Mouse (Mus musculus) forebrain, embryonic 16.5 days (tissue): ENCODE measurements at regions not wholly inside any gene's neighbourhood (a gene's known extent, or its start where the extent isn't known, plus 50 kb on each side); places are given as distances from the start of the nearest gene placed in this dataset.

ENCODE experiments used
- ATAC-seq: fragments of 200-750 bp; cut with Nextera tagmentation; 2 replicates; pipeline ENCODE4 v1.8.0; 2017; ENCODE audit warnings: mild to moderate bottlenecking, moderate library complexity
- H3K27ac ChIP-seq: fragments of 300-500 bp; sonication (generic); 2 replicates; pipeline ENCODE4 v1.5.1; 2014; ENCODE audit warnings: low read length, control low read depth
- H3K27me3 ChIP-seq: fragments of 300-500 bp; sonication (generic); replicated peaks from 2 replicates; pipeline ENCODE4 v1.6.1; 2014; ENCODE audit warnings: low read length; ENCODE audit not compliant: control insufficient read depth, insufficient read depth
- H3K36me3 ChIP-seq: fragments of 300-500 bp; sonication (generic); 2 replicates; pipeline ENCODE4 v1.6.1; 2014; ENCODE audit not compliant: control insufficient read depth, insufficient read depth
- H3K4me1 ChIP-seq: fragments of 300-500 bp; sonication (generic); replicated peaks from 2 replicates; pipeline ENCODE4 v1.6.1; 2014; ENCODE audit warnings: low read length; ENCODE audit not compliant: control insufficient read depth, insufficient read depth
- H3K4me2 ChIP-seq: fragments of 300-500 bp; sonication (generic); 2 replicates; pipeline ENCODE4 v1.6.1; 2014; ENCODE audit warnings: mild to moderate bottlenecking, low read length, control low read depth
- H3K4me3 ChIP-seq: fragments of 300-500 bp; sonication (generic); replicated peaks from 2 replicates; pipeline ENCODE4 v1.5.1; 2014; ENCODE audit warnings: mild to moderate bottlenecking, low read length, control low read depth
- H3K9ac ChIP-seq: fragments of 300-500 bp; sonication (generic); replicated peaks from 2 replicates; pipeline ENCODE4 v1.6.1; 2014; ENCODE audit warnings: low read depth, low read length, control low read depth
- H3K9me3 ChIP-seq: fragments of 300-500 bp; sonication (generic); 2 replicates; pipeline ENCODE4 v1.6.1; 2016; ENCODE audit warnings: low read length; ENCODE audit not compliant: control insufficient read depth
- WGBS: fragments of 180-500 bp; shearing (Covaris S2); extraction: QIAGEN DNeasy Blood & Tissue Kit; methylation state at CpG from one replicate; pipeline ENCODE4 v1.1.7; 2014; 5-methylcytosine and 5-hydroxymethylcytosine counted together

DNA sequence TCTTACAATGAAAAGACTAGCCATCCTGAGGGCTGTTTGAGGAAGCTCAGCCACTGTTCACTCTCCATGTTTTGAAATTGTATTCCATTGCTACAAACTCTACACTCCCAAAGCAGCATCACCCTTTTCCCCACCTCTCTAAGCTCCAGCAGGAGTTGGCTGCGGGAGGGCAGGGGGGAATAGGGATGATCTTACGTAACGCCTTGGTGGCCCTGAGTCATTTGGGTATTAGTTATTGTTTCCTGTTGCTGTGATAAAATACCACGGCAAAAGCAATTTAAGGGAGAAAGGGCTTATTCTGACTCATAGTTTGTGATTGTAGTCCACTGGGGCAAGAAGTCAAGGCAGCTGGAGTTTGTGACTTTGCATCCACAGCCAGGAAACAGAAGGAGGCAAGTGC, 445.5 kb downstream of the 1810013L24Rik start:
- no peaks in the 10 kb centered on the region for H3K9me3 ChIP-seq
- no peaks in the 10 kb centered on the region for H3K27me3 ChIP-seq
- ATAC-seq = no peak
- no peak overlapping the region for H3K4me3 ChIP-seq
- no peaks in the 10 kb centered on the region for H3K36me3 ChIP-seq
- H3K9ac ChIP-seq = no peak overlapping the region
- H3K4me1 ChIP-seq = no peaks in the 10 kb centered on the region
- 87% methylated on average over 4 of the region's 4 CpGs for WGBS
- no peak overlapping the region for H3K27ac ChIP-seq
- H3K4me2 ChIP-seq = no peak overlapping the region

GRCm38 (mm10) chr16:9277064-9277463, 447.2 kb downstream of the 1810013L24Rik start:
- ATAC-seq = no peak
- Histone ChIP-seq H3K4me1 (peaks cover 9% of the 10 kb centered on the region), H3K9ac (no peak overlapping the region), H3K27me3 (no peaks in the 10 kb centered on the region), H3K9me3 (no peaks in the 10 kb centered on the region), H3K4me3 (no peak overlapping the region), H3K4me2 (no peak overlapping the region), H3K36me3 (no peaks in the 10 kb centered on the region), H3K27ac (no peak overlapping the region)
- WGBS = 91% methylated on average over 1 of the region's 1 CpGs

DNA sequence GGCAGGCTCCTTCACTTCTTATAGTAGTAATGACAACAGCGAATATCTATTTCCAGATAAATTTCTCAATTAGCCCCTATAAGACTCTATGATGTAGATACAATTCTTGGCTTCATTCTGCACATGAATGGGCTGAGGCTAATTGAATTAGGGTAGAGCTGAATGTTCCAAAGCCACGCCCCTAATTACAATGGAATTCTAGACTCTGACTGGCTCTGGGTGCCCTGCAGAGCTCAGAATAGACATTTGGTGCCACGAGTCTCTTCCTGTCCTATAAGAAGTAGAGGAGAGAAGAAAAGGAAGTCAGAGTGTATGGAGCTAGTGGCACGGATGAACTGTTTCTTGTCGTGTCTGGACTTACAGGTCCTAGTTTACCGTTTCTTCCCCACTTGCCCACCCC, 449.8 kb downstream of the 1810013L24Rik start:
- H3K27ac ChIP-seq = no peak overlapping the region
- H3K36me3 ChIP-seq = no peaks in the 10 kb centered on the region
- ATAC-seq = no peak
- no peaks in the 10 kb centered on the region for H3K27me3 ChIP-seq
- no peak overlapping the region for H3K4me3 ChIP-seq
- H3K9ac ChIP-seq = no peak overlapping the region
- no peaks in the 10 kb centered on the region for H3K9me3 ChIP-seq
- peaks cover 9% of the 10 kb centered on the region for H3K4me1 ChIP-seq
- H3K4me2 ChIP-seq = no peak overlapping the region
- WGBS = 55% methylated on average over 6 of the region's 6 CpGs

- no peaks in the 10 kb centered on the region for H3K36me3 ChIP-seq
- ATAC-seq = peak; percentile 54
- H3K9ac ChIP-seq = no peak overlapping the region
- no peak overlapping the region for H3K27ac ChIP-seq
- no peak overlapping the region for H3K4me2 ChIP-seq
- no peak overlapping the region for H3K4me3 ChIP-seq
- no peaks in the 10 kb centered on the region for H3K9me3 ChIP-seq
- 55% methylated on average over 4 of the region's 4 CpGs for WGBS
- no peaks in the 10 kb centered on the region for H3K27me3 ChIP-seq
- H3K4me1 ChIP-seq = peaks cover 9% of the 10 kb centered on the region
These were observed 450.5 kb downstream of the 1810013L24Rik start for GRCm38 (mm10) chr16:9280431-9280830.

- ATAC-seq = peak; percentile 92
- Histone ChIP-seq H3K9me3 (no peaks in the 10 kb centered on the region), H3K4me1 (peaks cover 9% of the 10 kb centered on the region), H3K4me3 (no peak overlapping the region), H3K27ac (no peak overlapping the region), H3K9ac (no peak overlapping the region), H3K27me3 (no peaks in the 10 kb centered on the region), H3K4me2 (0 out of 2 replicates have a peak overlapping the region, but pooled peaks have one; percentile 9), H3K36me3 (no peaks in the 10 kb centered on the region)
- WGBS = 2% methylated on average over 5 of the region's 5 CpGs
These were observed 451.0 kb downstream of the 1810013L24Rik start for GRCm38 (mm10) chr16:9280931-9281330.

- no peaks in the 10 kb centered on the region for H3K9me3 ChIP-seq
- 57% methylated on average over 3 of the region's 3 CpGs for WGBS
- peaks cover 9% of the 10 kb centered on the region for H3K4me1 ChIP-seq
- no peak for ATAC-seq
- H3K27me3 ChIP-seq = no peaks in the 10 kb centered on the region
- no peak overlapping the region for H3K4me3 ChIP-seq
- H3K9ac ChIP-seq = no peak overlapping the region
- H3K27ac ChIP-seq = no peak overlapping the region
- no peaks in the 10 kb centered on the region for H3K36me3 ChIP-seq
- H3K4me2 ChIP-seq = no peak overlapping the region
These were observed 454.5 kb downstream of the 1810013L24Rik start for GRCm38 (mm10) chr16:9284423-9284822.

GRCm38 (mm10) chr16:9285921-9286320, 456.0 kb downstream of the 1810013L24Rik start:
- no peak for ATAC-seq

DNA sequence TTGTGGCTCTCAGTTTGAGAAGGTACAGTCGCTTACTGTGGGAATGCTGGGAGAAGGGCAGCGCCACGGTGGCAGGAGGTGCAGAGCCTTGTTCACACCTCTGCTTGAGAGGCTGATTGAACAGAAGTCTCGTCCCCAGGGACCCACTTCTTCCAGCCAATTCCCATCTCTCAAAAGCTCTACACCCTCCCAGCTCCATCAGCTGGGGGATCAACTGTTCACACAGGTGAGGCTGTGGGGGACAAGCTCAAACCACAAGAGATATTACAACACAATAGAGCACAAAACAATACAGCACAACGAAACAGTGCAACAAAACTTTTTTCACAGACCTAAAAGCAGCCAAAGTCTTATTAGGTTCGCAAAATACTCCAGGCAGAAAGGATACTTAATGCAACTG, 457.7 kb downstream of the 1810013L24Rik start:
- Histone ChIP-seq H3K4me2 (no peak overlapping the region), H3K4me1 (no peaks in the 10 kb centered on the region), H3K27ac (no peak overlapping the region), H3K4me3 (no peak overlapping the region), H3K36me3 (no peaks in the 10 kb centered on the region), H3K27me3 (no peaks in the 10 kb centered on the region), H3K9ac (no peak overlapping the region), H3K9me3 (no peaks in the 10 kb centered on the region)
- no peak for ATAC-seq
- 82% methylated on average over 6 of the region's 6 CpGs for whole genome bisulfite sequencing

More at GRCm38 (mm10) chr16:9285921-9286320, 456.0 kb downstream of the 1810013L24Rik start:
- H3K9ac ChIP-seq = no peak overlapping the region
- no peak overlapping the region for H3K4me3 ChIP-seq
- peaks cover 7% of the 10 kb centered on the region for H3K4me1 ChIP-seq
- H3K9me3 ChIP-seq = no peaks in the 10 kb centered on the region
- no peaks in the 10 kb centered on the region for H3K27me3 ChIP-seq
- WGBS = 97% methylated on average over 1 of the region's 1 CpGs
- H3K27ac ChIP-seq = no peak overlapping the region
- H3K4me2 ChIP-seq = no peak overlapping the region
- no peaks in the 10 kb centered on the region for H3K36me3 ChIP-seq

DNA sequence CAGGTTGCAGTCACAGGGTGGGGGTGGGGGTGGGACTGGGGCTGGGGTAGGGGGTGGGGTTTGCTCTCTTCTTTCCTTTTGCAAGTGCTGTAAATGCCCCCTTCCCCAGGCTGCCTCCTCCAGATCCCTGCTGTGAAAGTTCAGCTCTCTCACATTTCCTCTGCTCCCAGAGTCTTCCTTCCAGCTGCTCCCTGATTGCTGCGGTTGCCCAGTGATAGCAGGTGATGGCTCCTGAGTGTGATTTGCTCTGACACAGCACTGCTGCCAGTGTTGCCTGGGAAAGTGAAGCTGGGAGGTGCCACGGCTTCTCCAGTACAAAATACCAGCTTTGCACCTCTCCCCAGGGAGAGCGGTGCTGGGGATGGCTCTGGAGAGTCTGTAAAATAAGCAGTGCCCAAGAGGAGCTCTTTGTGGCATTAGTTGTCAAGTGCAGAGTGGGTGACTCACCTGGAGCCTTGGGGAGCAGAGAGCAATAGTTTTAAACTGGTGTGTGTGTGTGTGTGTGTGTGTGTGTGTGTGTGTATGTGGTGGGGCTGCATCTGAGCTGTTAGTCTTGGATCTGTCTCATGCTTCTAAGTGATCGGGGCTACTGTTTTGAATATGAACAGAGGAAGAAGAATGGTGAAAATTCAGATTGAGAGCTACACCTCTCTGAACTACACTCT, 461.6 kb downstream of the 1810013L24Rik start:
- no peak overlapping the region for H3K4me2 ChIP-seq
- H3K4me1 ChIP-seq = no peaks in the 10 kb centered on the region
- no peak overlapping the region for H3K9ac ChIP-seq
- no peaks in the 10 kb centered on the region for H3K27me3 ChIP-seq
- no peaks in the 10 kb centered on the region for H3K36me3 ChIP-seq
- H3K9me3 ChIP-seq = no peaks in the 10 kb centered on the region
- H3K27ac ChIP-seq = no peak overlapping the region
- 70% methylated on average over 4 of the region's 4 CpGs for WGBS
- ATAC-seq = no peak
- no peak overlapping the region for H3K4me3 ChIP-seq

DNA sequence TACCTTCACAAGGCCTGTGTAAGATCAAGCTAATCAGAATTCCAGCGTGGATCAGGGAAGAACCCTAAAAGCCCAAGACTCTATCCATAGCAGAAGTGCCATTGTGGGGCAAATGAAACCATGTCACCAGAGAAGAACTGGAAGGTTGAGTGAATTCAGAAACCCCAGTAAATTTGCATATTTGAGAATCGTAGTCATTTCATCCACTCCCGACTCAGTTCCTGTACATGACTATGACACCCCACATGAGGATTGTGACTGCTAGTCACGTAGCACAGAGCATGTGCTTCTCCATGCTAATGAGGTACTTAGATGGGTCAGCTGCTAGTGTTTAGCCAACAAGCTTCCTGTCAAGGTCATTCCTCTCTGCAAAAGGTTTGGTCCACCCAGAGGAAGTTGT, 473.2 kb downstream of the 1810013L24Rik start:
- H3K4me1 ChIP-seq = no peaks in the 10 kb centered on the region
- no peak overlapping the region for H3K4me3 ChIP-seq
- no peak overlapping the region for H3K4me2 ChIP-seq
- H3K36me3 ChIP-seq = no peaks in the 10 kb centered on the region
- H3K27me3 ChIP-seq = no peaks in the 10 kb centered on the region
- ATAC-seq = no peak
- H3K9me3 ChIP-seq = no peaks in the 10 kb centered on the region
- H3K27ac ChIP-seq = no peak overlapping the region
- no peak overlapping the region for H3K9ac ChIP-seq
- 79% methylated on average over 4 of the region's 4 CpGs for WGBS
